Mouse (Mus musculus) limb, embryonic 13.5 days (tissue): ENCODE results near the gene Nop53. TPM values are rescaled to one million over a fixed set of nuclear protein-coding genes. Genes with fewer than 3 reads are reported as not detected.

Source experiments
- ATAC-seq: fragments of 200-750 bp; cut with Nextera tagmentation; 2 replicates; pipeline ENCODE4 v1.8.0; 2017; ENCODE audit warnings: low read depth, moderate number of reproducible peaks, moderate TSS enrichment; ENCODE audit not compliant: low FRiP score
- H3K27ac ChIP-seq: fragments of 300-500 bp; sonication (generic); 2 replicates; pipeline ENCODE4 v1.5.1; 2015; ENCODE audit warnings: inconsistent platforms, mild to moderate bottlenecking, moderate library complexity
- H3K27me3 ChIP-seq: fragments of 300-500 bp; sonication (generic); 2 replicates; pipeline ENCODE4 v1.6.1; 2015; ENCODE audit warnings: mild to moderate bottlenecking, inconsistent platforms
- H3K36me3 ChIP-seq: fragments of 300-500 bp; sonication (generic); 2 replicates; pipeline ENCODE4 v1.6.1; 2015; ENCODE audit warnings: inconsistent platforms, mild to moderate bottlenecking, moderate library complexity
- H3K4me1 ChIP-seq: fragments of 300-500 bp; sonication (generic); 2 replicates; pipeline ENCODE4 v1.6.1; 2015; ENCODE audit warnings: inconsistent platforms
- H3K4me2 ChIP-seq: fragments of 300-500 bp; sonication (generic); replicated peaks from 2 replicates; pipeline ENCODE4 v1.6.1; 2015; ENCODE audit warnings: inconsistent platforms, mild to moderate bottlenecking, moderate library complexity
- H3K4me3 ChIP-seq: fragments of 300-500 bp; sonication (generic); 2 replicates; pipeline ENCODE4 v1.5.1; 2015; ENCODE audit warnings: moderate library complexity, mild to moderate bottlenecking, inconsistent platforms
- H3K9ac ChIP-seq: fragments of 300-500 bp; sonication (generic); 2 replicates; pipeline ENCODE4 v1.6.1; 2015; ENCODE audit warnings: mild to moderate bottlenecking, inconsistent platforms
- H3K9me3 ChIP-seq: fragments of 300-500 bp; sonication (generic); 2 replicates; pipeline ENCODE4 v1.6.1; 2016; ENCODE audit warnings: inconsistent platforms
- WGBS: fragments of 180-500 bp; shearing (Covaris S2); methylation state at CpG from one replicate; pipeline ENCODE4 v1.1.7; 2015; 5-methylcytosine and 5-hydroxymethylcytosine counted together
- polyA plus RNA-seq: library from polyadenylated mRNA; unstranded; fragments of >200 nt; fragmentation: Nextera tagmentation; extraction: Ambion mirVana; gene quantifications from 2 replicates; pipeline ENCODE4 v1.2.1, GENCODE M21; 2015

Gene Nop53
- polyA plus RNA-seq, 1 experiment from 2014 or later: 184 TPM

- 86% methylated on average over 5 of the region's 5 CpGs for WGBS
- ATAC-seq: no peak
- Histone ChIP-seq H3K4me1 (peaks cover 6% of the 10 kb centered on the region; the same call in 1 of the 2 replicates), H3K9ac (no peak overlapping the region), H3K9me3 (no peaks in the 10 kb centered on the region), H3K27me3 (no peaks in the 10 kb centered on the region), H3K36me3 (peaks cover 74% of the 10 kb centered on the region), H3K4me3 (no peak overlapping the region), H3K4me2 (no peak overlapping the region), H3K27ac (no peak overlapping the region)
Measured at GRCm38 (mm10) chr7:15937491-15937890, 8.4 kb downstream of the Nop53 start.

GRCm38 (mm10) chr7:15933437-15934359, 12.2 kb downstream of the Nop53 start:
- no peak for ATAC-seq
- peaks cover 36% of the 10 kb centered on the region for H3K36me3 ChIP-seq
- no peak overlapping the region for H3K9ac ChIP-seq
- peaks cover 6% of the 10 kb centered on the region; the same call in 1 of the 2 replicates for H3K4me1 ChIP-seq
- no peak overlapping the region for H3K4me3 ChIP-seq
- H3K9me3 ChIP-seq: no peaks in the 10 kb centered on the region
- no peaks in the 10 kb centered on the region for H3K27me3 ChIP-seq
- 54% methylated on average over 16 of the region's 16 CpGs for WGBS
- peak overlapping the region; percentile 2; the same call in 1 of the 2 replicates for H3K27ac ChIP-seq
- no peak overlapping the region for H3K4me2 ChIP-seq

GRCm38 (mm10) chr7:15931635-15932034, 14.2 kb downstream of the Nop53 start:
- no peaks in the 10 kb centered on the region for H3K9me3 ChIP-seq
- H3K36me3 ChIP-seq: peaks cover 16% of the 10 kb centered on the region
- 84% methylated on average over 3 of the region's 3 CpGs for WGBS
- H3K4me3 ChIP-seq: no peak overlapping the region
- no peak for ATAC-seq
- no peaks in the 10 kb centered on the region for H3K27me3 ChIP-seq
- H3K27ac ChIP-seq: no peak overlapping the region
- H3K9ac ChIP-seq: no peak overlapping the region
- peaks cover 6% of the 10 kb centered on the region; the same call in 1 of the 2 replicates for H3K4me1 ChIP-seq
- no peak overlapping the region for H3K4me2 ChIP-seq

- no peak for ATAC-seq
- no peak overlapping the region for H3K9ac ChIP-seq
- no peak overlapping the region for H3K4me3 ChIP-seq
- no peak overlapping the region for H3K4me2 ChIP-seq
- H3K9me3 ChIP-seq: no peaks in the 10 kb centered on the region
- H3K27ac ChIP-seq: no peak overlapping the region
- H3K27me3 ChIP-seq: no peaks in the 10 kb centered on the region
- WGBS: 62% methylated on average over 2 of the region's 2 CpGs
- peaks cover 6% of the 10 kb centered on the region; the same call in 1 of the 2 replicates for H3K4me1 ChIP-seq
- H3K36me3 ChIP-seq: peaks cover 5% of the 10 kb centered on the region
Measured at GRCm38 (mm10) chr7:15930543-15930942, 15.3 kb downstream of the Nop53 start.

- Histone ChIP-seq H3K4me1 (peaks cover 6% of the 10 kb centered on the region; the same call in 1 of the 2 replicates), H3K27ac (no peak overlapping the region), H3K4me3 (no peak overlapping the region), H3K4me2 (no peak overlapping the region), H3K9me3 (no peaks in the 10 kb centered on the region), H3K9ac (no peak overlapping the region), H3K36me3 (no peaks in the 10 kb centered on the region), H3K27me3 (no peaks in the 10 kb centered on the region)
- no peak for ATAC-seq
- WGBS: 36% methylated on average over 4 of the region's 4 CpGs
Measured at GRCm38 (mm10) chr7:15929910-15930309, 16.0 kb downstream of the Nop53 start.

- Histone ChIP-seq H3K36me3 (peaks cover 30% of the 10 kb centered on the region), H3K4me2 (peak within 1 kb of the TSS; percentile 76), H3K4me3 (peak within 1 kb of the TSS; percentile 77), H3K4me1 (peaks cover 24% of the 10 kb centered on the region), H3K27ac (peak within 1 kb of the TSS; percentile 81), H3K9ac (peak within 1 kb of the TSS; percentile 80), H3K9me3 (no peaks in the 10 kb centered on the region), H3K27me3 (no peaks in the 10 kb centered on the region)
- ATAC-seq: peak; percentile 97
- under 1% methylated on average over 33 of the region's 33 CpGs for WGBS
Measured at GRCm38 (mm10) chr7:15922220-15922773, 23.6 kb downstream of the Nop53 start, which contains the start of gene Selenow. Selenow (minus strand) TSS chr7:15922402.

GRCm38 (mm10) chr7:15921796-15922195, 24.1 kb downstream of the Nop53 start:
- H3K27ac ChIP-seq: peak overlapping the region; percentile 81
- ATAC-seq: peak; percentile 46
- H3K36me3 ChIP-seq: peaks cover 35% of the 10 kb centered on the region
- H3K9me3 ChIP-seq: no peaks in the 10 kb centered on the region
- H3K4me2 ChIP-seq: peak overlapping the region; percentile 76
- WGBS: 0% methylated on average over 10 of the region's 10 CpGs
- H3K27me3 ChIP-seq: no peaks in the 10 kb centered on the region
- peak overlapping the region; percentile 77 for H3K4me3 ChIP-seq
- H3K9ac ChIP-seq: peak overlapping the region; percentile 80
- peaks cover 24% of the 10 kb centered on the region for H3K4me1 ChIP-seq

- Histone ChIP-seq H3K4me1 (peaks cover 24% of the 10 kb centered on the region), H3K9ac (peak overlapping the region; percentile 80), H3K27ac (no peak overlapping the region), H3K27me3 (no peaks in the 10 kb centered on the region), H3K4me3 (peak overlapping the region; percentile 77), H3K4me2 (peak overlapping the region; percentile 76), H3K9me3 (no peaks in the 10 kb centered on the region), H3K36me3 (peaks cover 39% of the 10 kb centered on the region)
- 88% methylated on average over 6 of the region's 6 CpGs for WGBS
- no peak for ATAC-seq
Measured at GRCm38 (mm10) chr7:15920645-15921190, 25.2 kb downstream of the Nop53 start.

- WGBS: 95% methylated on average over 9 of the region's 9 CpGs
- ATAC-seq: no peak
- Histone ChIP-seq H3K4me1 (peaks cover 24% of the 10 kb centered on the region), H3K9ac (no peak overlapping the region), H3K36me3 (peaks cover 39% of the 10 kb centered on the region), H3K27ac (no peak overlapping the region), H3K4me2 (peak overlapping the region; percentile 76), H3K27me3 (no peaks in the 10 kb centered on the region), H3K9me3 (no peaks in the 10 kb centered on the region), H3K4me3 (peak overlapping the region; percentile 77)
Measured at GRCm38 (mm10) chr7:15919947-15920346, 25.9 kb downstream of the Nop53 start.

- no peak overlapping the region for H3K27ac ChIP-seq
- H3K27me3 ChIP-seq: no peaks in the 10 kb centered on the region
- peaks cover 39% of the 10 kb centered on the region for H3K36me3 ChIP-seq
- no peak overlapping the region for H3K4me2 ChIP-seq
- H3K4me3 ChIP-seq: no peak overlapping the region
- no peak for ATAC-seq
- H3K4me1 ChIP-seq: peaks cover 24% of the 10 kb centered on the region
- no peak overlapping the region for H3K9ac ChIP-seq
- H3K9me3 ChIP-seq: no peaks in the 10 kb centered on the region
Measured at GRCm38 (mm10) chr7:15918371-15918770, 27.5 kb downstream of the Nop53 start.

- WGBS: 76% methylated on average over 4 of the region's 4 CpGs
- H3K4me3 ChIP-seq: no peak overlapping the region
- ATAC-seq: no peak
- no peak overlapping the region for H3K27ac ChIP-seq
- no peak overlapping the region for H3K4me2 ChIP-seq
- no peaks in the 10 kb centered on the region for H3K27me3 ChIP-seq
- H3K9ac ChIP-seq: no peak overlapping the region
- H3K4me1 ChIP-seq: peaks cover 18% of the 10 kb centered on the region
- no peaks in the 10 kb centered on the region for H3K9me3 ChIP-seq
- H3K36me3 ChIP-seq: peaks cover 39% of the 10 kb centered on the region
Measured at GRCm38 (mm10) chr7:15916996-15917395, 28.9 kb downstream of the Nop53 start.

- Histone ChIP-seq H3K4me1 (peaks cover 16% of the 10 kb centered on the region), H3K4me3 (no peak overlapping the region), H3K36me3 (peaks cover 39% of the 10 kb centered on the region), H3K27ac (no peak overlapping the region), H3K4me2 (no peak overlapping the region), H3K9ac (no peak overlapping the region), H3K27me3 (no peaks in the 10 kb centered on the region), H3K9me3 (no peaks in the 10 kb centered on the region)
- 69% methylated on average over 3 of the region's 3 CpGs for WGBS
- ATAC-seq: no peak
Measured at GRCm38 (mm10) chr7:15916134-15916723, 29.6 kb downstream of the Nop53 start.
